Mouse (Mus musculus): ENCODE results near the gene Bank1. TPM values are rescaled to one million over a fixed set of nuclear protein-coding genes. Genes with fewer than 3 reads are reported as not detected.

The Bank1 gene
- polyA plus RNA-seq, 1 experiment from 2014 or later = 0.12 TPM

DNA sequence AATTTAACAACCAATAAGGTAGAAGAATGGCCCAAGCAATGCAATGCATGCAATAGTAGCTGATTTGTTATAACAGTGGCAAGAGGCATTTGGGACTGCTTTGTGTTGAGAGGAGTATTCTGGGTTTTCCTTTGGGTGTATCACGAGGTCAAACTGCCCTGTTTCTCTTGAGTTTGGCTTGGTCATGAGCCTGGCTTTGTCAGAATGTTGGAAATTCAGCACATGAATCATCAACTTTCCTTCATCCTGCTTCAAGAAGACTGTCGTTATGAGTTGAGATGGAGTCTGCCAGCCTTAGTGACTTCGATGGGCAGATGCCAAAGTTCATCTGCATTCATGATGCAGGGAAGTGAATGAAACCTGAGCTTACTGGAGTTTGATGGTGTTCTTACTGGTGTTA is 175.0 kb downstream of the Bank1 start:
- H3K9me3 ChIP-seq = no peaks in the 10 kb centered on the region
- no peak overlapping the region for H3K4me3 ChIP-seq
- H3K36me3 ChIP-seq (replicated peaks) = no peaks in the 10 kb centered on the region
- no peak for DNase-seq (ENCODE audit: extremely low spot score, low spot score)
- no peak overlapping the region for H3K27ac ChIP-seq
- WGBS = 87% methylated on average over 3 of the region's 3 CpGs
- H3K27me3 ChIP-seq (ENCODE audit: poor library complexity, severe bottlenecking) = no peaks in the 10 kb centered on the region
- no peaks in the 10 kb centered on the region for H3K4me1 ChIP-seq

DNA sequence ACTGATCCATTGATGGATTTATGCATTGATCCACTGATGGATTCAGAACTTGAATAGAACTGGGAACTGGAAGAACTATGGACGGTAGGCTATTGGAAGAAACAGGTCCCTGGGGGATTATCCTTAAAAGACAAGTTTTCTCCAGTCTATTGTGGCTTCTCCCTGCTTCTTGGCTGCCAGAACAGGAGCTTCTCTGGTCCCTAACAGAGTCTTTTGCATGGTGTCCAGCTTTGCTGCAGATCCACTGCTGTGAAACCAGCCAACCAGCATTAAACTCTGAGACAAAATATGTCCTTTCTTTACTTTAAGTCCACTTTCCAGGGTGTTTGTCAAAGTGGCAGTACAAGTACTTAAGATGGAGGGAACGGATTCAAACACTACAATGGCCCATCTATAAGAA is 178.7 kb downstream of the Bank1 start:
- Histone ChIP-seq H3K4me3 (no peak overlapping the region), H3K4me1 (no peaks in the 10 kb centered on the region), H3K27me3 (ENCODE audit: poor library complexity, severe bottlenecking) (no peaks in the 10 kb centered on the region), H3K27ac (no peak overlapping the region), H3K36me3 (replicated peaks) (no peaks in the 10 kb centered on the region), H3K9me3 (no peaks in the 10 kb centered on the region)
- 84% methylated on average over 2 of the region's 2 CpGs for WGBS
- DNase-seq (ENCODE audit: extremely low spot score, low spot score) = no peak

GRCm38 (mm10) chr3:136132013-136132412 is 193.9 kb downstream of the Bank1 start:
- WGBS = 86% methylated on average over 3 of the region's 3 CpGs
- Histone ChIP-seq H3K27me3 (ENCODE audit: poor library complexity, severe bottlenecking) (no peaks in the 10 kb centered on the region), H3K36me3 (replicated peaks) (no peaks in the 10 kb centered on the region), H3K27ac (no peak overlapping the region), H3K4me3 (no peak overlapping the region), H3K9me3 (no peaks in the 10 kb centered on the region), H3K4me1 (no peaks in the 10 kb centered on the region)
- no peak for DNase-seq (ENCODE audit: extremely low spot score, low spot score)

DNA sequence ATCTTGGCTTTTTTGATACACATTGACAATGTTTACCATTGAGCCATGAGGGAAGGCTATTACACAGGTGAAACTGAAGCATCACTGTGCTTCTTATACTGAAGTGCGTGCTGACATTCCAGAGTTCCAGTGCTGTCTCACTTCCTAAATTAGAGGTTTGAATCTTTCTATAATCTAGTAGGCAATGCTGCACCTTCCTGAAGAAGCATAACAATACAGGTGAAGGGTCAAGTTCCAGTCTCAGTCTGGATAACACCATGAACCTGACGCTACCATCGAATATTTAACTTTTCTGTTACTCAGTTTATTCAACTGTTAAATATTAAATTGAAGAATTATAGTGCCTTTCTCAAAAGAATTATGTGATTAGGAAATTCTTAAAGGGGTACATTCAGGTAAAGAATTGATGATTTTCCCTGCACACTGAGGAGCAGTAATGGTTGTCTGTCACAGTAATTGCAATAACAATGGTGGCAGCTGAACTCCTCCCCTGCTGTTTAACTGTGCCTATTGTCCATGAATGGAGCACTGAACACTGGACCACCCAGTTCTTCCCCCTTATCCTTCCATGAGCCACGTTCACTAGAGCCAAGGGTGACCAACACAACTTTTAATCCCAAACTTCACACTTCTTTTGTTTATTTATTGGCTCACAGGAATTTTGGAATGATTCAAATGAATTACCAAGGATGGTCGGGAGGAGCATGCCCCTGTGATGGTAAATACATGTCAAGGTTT is 210.2 kb downstream of the Bank1 start:
- Histone ChIP-seq H3K4me1 (no peaks in the 10 kb centered on the region), H3K4me3 (no peak overlapping the region), H3K27ac (no peak overlapping the region), H3K9me3 (no peaks in the 10 kb centered on the region), H3K27me3 (ENCODE audit: poor library complexity, severe bottlenecking) (no peaks in the 10 kb centered on the region), H3K36me3 (replicated peaks) (no peaks in the 10 kb centered on the region)
- DNase-seq (ENCODE audit: extremely low spot score, low spot score) = no peak
- WGBS = 73% methylated on average over 5 of the region's 5 CpGs

DNA sequence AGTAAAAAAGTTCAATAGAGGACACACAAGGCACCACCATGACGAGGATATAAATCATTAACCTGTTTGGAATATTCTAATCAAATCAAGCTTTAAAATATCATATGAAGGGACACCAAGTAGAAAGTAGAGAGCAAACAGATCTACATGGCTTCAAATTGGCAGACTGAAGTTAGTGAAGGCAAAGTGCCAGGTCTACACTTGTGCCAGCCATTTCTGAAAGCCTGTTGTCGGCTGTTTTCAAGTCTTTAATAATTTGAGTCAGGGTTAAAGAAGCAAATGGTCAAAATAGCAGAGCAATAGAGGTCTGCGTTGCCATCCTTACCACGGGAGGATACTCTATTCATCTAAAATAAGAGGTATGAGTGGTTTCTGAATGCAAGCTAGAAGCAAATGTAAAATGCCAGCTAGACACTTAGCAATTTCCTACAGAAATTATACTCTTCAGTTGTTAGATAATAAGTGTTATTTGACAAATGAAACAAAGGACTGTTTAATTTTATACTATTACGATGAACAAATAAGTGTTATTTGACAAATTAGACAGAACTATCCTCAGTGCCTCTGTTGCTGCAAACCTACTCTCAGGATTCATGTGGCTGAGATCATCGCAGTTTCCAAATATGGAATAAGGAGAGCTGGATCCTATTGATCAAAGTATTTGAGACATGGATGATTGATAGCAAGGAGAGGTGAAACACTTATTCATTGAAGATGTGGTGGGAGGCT is 216.3 kb downstream of the Bank1 start:
- Histone ChIP-seq H3K9me3 (no peaks in the 10 kb centered on the region), H3K27me3 (ENCODE audit: poor library complexity, severe bottlenecking) (no peaks in the 10 kb centered on the region), H3K4me3 (no peak overlapping the region), H3K27ac (no peak overlapping the region), H3K4me1 (no peaks in the 10 kb centered on the region), H3K36me3 (replicated peaks) (no peaks in the 10 kb centered on the region)
- 90% methylated on average over 6 of the region's 6 CpGs for whole genome bisulfite sequencing
- DNase-seq (ENCODE audit: extremely low spot score, low spot score) = no peak

GRCm38 (mm10) chr3:136106452-136106851 is 219.4 kb downstream of the Bank1 start:
- WGBS = 65% methylated on average over 1 of the region's 1 CpGs

DNA sequence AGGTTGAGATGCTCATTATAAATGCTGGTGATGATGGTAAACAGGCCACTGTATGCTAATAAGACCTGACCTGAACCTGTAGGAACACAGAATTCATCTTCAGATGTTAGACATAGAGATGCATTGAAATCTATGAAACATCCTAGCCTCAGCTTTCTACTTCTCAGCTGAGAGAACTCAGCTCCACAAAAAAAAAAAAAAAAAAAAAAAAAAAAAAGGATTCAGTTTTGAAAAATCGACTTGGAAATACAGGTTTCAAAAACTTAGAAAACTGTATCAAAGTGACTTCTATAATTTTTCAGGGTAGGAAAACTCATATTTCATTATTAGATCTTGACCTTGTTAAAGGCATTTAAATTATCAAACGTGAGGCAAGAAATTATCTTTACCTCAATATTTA is 222.5 kb downstream of the Bank1 start:
- 85% methylated on average over 2 of the region's 2 CpGs for WGBS
- no peak for DNase-seq (ENCODE audit: extremely low spot score, low spot score)
- H3K36me3 ChIP-seq (replicated peaks) = no peaks in the 10 kb centered on the region
- H3K27ac ChIP-seq = no peak overlapping the region
- no peaks in the 10 kb centered on the region for H3K4me1 ChIP-seq
- no peaks in the 10 kb centered on the region for H3K27me3 ChIP-seq (ENCODE audit: poor library complexity, severe bottlenecking)
- H3K9me3 ChIP-seq = no peaks in the 10 kb centered on the region
- H3K4me3 ChIP-seq = no peak overlapping the region

More at GRCm38 (mm10) chr3:136106452-136106851, 219.4 kb downstream of the Bank1 start:
- no peaks in the 10 kb centered on the region for H3K36me3 ChIP-seq (replicated peaks)
- H3K9me3 ChIP-seq = no peaks in the 10 kb centered on the region
- no peak overlapping the region for H3K4me3 ChIP-seq
- no peak for DNase-seq (ENCODE audit: extremely low spot score, low spot score)
- no peak overlapping the region for H3K27ac ChIP-seq
- no peaks in the 10 kb centered on the region for H3K27me3 ChIP-seq (ENCODE audit: poor library complexity, severe bottlenecking)
- no peaks in the 10 kb centered on the region for H3K4me1 ChIP-seq

- no peaks in the 10 kb centered on the region for H3K9me3 ChIP-seq
- no peak for DNase-seq (ENCODE audit: extremely low spot score, low spot score)
- no peaks in the 10 kb centered on the region for H3K27me3 ChIP-seq (ENCODE audit: poor library complexity, severe bottlenecking)
- no peak overlapping the region for H3K4me3 ChIP-seq
- no peaks in the 10 kb centered on the region for H3K4me1 ChIP-seq
- no peak overlapping the region for H3K27ac ChIP-seq
- 88% methylated on average over 5 of the region's 5 CpGs for WGBS
- H3K36me3 ChIP-seq (replicated peaks) = no peaks in the 10 kb centered on the region
Measured at GRCm38 (mm10) chr3:136100973-136101500, 224.8 kb downstream of the Bank1 start.

- no peaks in the 10 kb centered on the region for H3K4me1 ChIP-seq
- no peaks in the 10 kb centered on the region for H3K9me3 ChIP-seq
- no peak for DNase-seq (ENCODE audit: extremely low spot score, low spot score)
- no peak overlapping the region for H3K27ac ChIP-seq
- no peak overlapping the region for H3K4me3 ChIP-seq
- 85% methylated on average over 8 of the region's 8 CpGs for WGBS
- no peaks in the 10 kb centered on the region for H3K27me3 ChIP-seq (ENCODE audit: poor library complexity, severe bottlenecking)
- no peaks in the 10 kb centered on the region for H3K36me3 ChIP-seq (replicated peaks)
Measured at GRCm38 (mm10) chr3:136100292-136100691, 225.6 kb downstream of the Bank1 start.

DNA sequence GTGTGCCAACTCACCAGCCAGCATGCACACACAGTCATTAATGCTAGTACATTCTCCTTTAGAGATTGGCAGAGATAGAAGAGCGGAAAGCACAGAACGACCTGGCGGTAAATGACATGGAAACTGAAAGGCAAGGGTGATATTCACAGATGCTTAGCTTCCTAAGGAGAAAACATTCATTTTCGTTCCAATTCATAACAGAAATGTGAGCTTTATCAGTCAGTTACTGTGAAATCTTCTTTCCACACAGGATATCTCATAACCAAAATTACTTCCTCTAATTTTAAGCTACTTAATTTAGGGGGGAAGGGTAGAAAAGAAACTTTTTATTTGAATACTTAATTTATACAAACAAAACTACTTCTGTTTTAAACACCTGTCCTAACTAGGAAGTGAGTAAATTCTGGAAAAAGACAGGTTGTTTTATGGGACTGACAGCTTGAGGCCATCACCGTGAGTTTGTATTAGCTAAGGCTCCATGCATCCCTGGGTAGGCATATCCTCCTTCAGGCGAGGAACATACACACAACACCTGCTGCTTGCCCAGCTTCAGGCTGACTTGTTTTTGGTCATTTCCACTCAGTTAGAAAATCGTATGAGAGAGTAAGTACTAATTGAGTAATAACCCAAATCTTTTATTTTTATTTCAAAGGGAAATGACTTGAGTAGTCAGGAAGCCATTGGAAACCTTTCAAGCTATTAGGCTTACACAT is 238.8 kb downstream of the Bank1 start:
- Histone ChIP-seq H3K9me3 (no peaks in the 10 kb centered on the region), H3K4me3 (no peak overlapping the region), H3K27ac (no peak overlapping the region), H3K36me3 (replicated peaks) (no peaks in the 10 kb centered on the region), H3K4me1 (no peaks in the 10 kb centered on the region), H3K27me3 (ENCODE audit: poor library complexity, severe bottlenecking) (no peaks in the 10 kb centered on the region)
- DNase-seq (ENCODE audit: extremely low spot score, low spot score) = no peak
- 91% methylated on average over 7 of the region's 7 CpGs for WGBS

DNA sequence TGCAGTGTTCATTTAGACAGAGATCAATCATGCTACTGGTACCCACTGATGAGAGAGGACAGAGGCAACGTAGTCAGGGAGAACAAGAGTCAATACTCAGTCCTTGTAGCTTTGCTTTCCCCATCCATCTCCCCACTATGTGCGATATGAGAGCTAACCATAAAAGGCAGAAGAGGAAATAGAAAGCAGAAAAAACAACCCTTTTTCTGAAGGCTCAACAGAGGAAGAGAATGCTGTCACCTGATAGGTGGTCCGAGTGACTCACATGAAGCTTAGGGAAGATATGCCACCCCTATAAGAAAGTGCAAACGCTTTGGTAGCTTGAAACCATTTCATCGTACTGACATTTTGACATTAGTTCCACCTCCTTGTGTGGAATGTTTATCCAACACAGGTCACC is 239.4 kb downstream of the Bank1 start:
- Histone ChIP-seq H3K4me1 (no peaks in the 10 kb centered on the region), H3K4me3 (no peak overlapping the region), H3K27me3 (ENCODE audit: poor library complexity, severe bottlenecking) (no peaks in the 10 kb centered on the region), H3K9me3 (no peaks in the 10 kb centered on the region), H3K36me3 (replicated peaks) (no peaks in the 10 kb centered on the region), H3K27ac (no peak overlapping the region)
- DNase-seq (ENCODE audit: extremely low spot score, low spot score) = no peak
- WGBS = 83% methylated on average over 5 of the region's 5 CpGs

DNA sequence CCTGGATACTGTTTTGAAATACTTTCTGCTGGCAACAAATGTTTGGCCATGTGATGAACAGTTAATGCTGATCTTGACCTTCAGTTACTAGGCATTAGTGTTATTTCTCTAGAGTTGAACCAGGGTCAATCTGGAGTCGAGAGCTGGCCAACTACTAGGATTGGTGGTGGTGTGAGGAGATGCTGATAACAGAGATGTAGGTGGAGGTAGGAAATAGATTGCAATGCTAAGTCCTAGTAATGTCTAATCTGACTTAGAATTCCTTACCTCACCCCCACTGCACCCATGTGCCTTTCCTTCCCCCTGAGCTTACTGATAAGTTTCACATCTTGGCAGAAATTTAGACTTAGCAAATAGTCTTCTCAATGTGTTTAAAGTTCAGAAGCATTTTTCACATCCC is 240.8 kb downstream of the Bank1 start:
- H3K4me1 ChIP-seq = no peaks in the 10 kb centered on the region
- H3K27ac ChIP-seq = no peak overlapping the region
- H3K36me3 ChIP-seq (replicated peaks) = no peaks in the 10 kb centered on the region
- no peaks in the 10 kb centered on the region for H3K9me3 ChIP-seq
- H3K4me3 ChIP-seq = no peak overlapping the region
- 82% methylated on average over 1 of the region's 1 CpGs for WGBS
- no peaks in the 10 kb centered on the region for H3K27me3 ChIP-seq (ENCODE audit: poor library complexity, severe bottlenecking)
- DNase-seq (ENCODE audit: extremely low spot score, low spot score) = no peak

DNA sequence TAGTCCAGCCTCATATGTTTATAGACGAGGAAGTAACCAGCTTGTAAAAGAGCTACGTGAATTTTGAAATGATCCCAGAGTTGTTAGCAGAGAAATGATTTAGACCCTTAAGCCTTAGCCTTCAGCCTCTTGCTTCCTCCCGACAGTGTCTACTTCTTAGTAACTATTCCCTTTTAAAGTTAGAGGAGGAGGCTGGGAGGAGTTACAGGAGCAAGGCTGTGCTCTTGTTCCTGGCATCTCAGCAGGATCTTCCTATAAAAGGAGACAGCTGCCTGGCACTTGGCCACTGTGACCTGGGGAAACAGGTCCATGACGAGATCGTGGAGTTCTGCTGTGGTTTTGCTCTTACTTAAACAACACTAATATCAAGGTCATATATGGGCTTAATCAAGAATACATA is 241.8 kb downstream of the Bank1 start:
- no peak overlapping the region for H3K27ac ChIP-seq
- DNase-seq (ENCODE audit: extremely low spot score, low spot score) = no peak
- H3K4me1 ChIP-seq = no peaks in the 10 kb centered on the region
- H3K4me3 ChIP-seq = no peak overlapping the region
- 86% methylated on average over 5 of the region's 5 CpGs for WGBS
- no peaks in the 10 kb centered on the region for H3K36me3 ChIP-seq (replicated peaks)
- H3K27me3 ChIP-seq (ENCODE audit: poor library complexity, severe bottlenecking) = no peaks in the 10 kb centered on the region
- H3K9me3 ChIP-seq = no peaks in the 10 kb centered on the region

All from forebrain, embryonic 10.5 days (tissue).